Mouse (Mus musculus): ENCODE data around the gene Morf4l1.
"Not testable (repeated sequence)": the region's sequence is repeated elsewhere in the genome, so short reads cannot be mapped to it uniquely, and the experiment has no call there.

The Morf4l1 gene

DNA sequence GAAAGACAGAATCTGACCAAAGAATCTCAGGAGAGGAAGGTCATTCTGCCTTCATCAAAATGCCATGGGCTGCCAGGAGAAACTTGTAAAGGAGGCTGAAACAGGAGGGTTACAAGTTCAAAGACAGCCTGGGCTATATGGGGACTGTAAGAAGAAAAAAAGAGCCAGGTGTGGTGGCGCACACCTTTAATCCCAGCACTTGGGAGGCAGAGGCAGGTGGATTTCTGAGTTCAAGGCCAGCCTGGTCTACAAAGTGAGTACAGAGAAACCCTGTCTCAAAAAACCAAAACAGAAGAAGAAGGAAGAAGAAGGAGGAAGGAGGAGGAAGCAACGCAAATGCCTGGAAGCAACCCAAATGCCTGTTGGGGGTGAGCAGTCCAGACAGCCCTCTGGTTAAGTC lies 60.7 kb downstream of the Morf4l1 start, which contains the start of gene Ctsh:
Gene Ctsh (plus strand): TSS at position 301 of the 400 bp plus-strand sequence.
- no peaks in the 10 kb centered on the region for H3K36me3 ChIP-seq (ENCODE audit: insufficient read depth, low read length)

GRCm38 (mm10) chr9:90047937-90048627 lies 66.5 kb downstream of the Morf4l1 start:
- Histone ChIP-seq H3K9me3 (ENCODE audit: low read length) (peaks cover 52% of the 10 kb centered on the region), H3K36me3 (ENCODE audit: insufficient read depth, low read length) (no peaks in the 10 kb centered on the region), H3K4me1 (replicated peaks; ENCODE audit: low read depth, low read length) (no peaks in the 10 kb centered on the region), H3K27me3 (ENCODE audit: insufficient read depth, low read length) (peaks cover under 1% of the 10 kb centered on the region; the same call in 1 of the 2 replicates), H3K4me3 (replicated peaks; ENCODE audit: low read length) (no peak overlapping the region)
- TF ChIP-seq CTCF (conservative IDR thresholded peaks at IDR 0.05; ENCODE audit: low read length) (no peak), POU5F1 (IDR thresholded peaks at IDR 0.05; ENCODE audit: borderline replicate concordance, low read length) (no peak), NANOG (IDR thresholded peaks at IDR 0.05; ENCODE audit: borderline replicate concordance, low read length) (no peak)

More for the DNA sequence above, 60.7 kb downstream of the Morf4l1 start, which contains the start of gene Ctsh:
- TF ChIP-seq POU5F1 (IDR thresholded peaks at IDR 0.05; ENCODE audit: borderline replicate concordance, low read length) = no peak
- TF ChIP-seq NANOG (IDR thresholded peaks at IDR 0.05; ENCODE audit: borderline replicate concordance, low read length) = no peak
- TF ChIP-seq CTCF (conservative IDR thresholded peaks at IDR 0.05; ENCODE audit: low read length) = no peak
- H3K27me3 ChIP-seq (ENCODE audit: insufficient read depth, low read length) = peaks cover 27% of the 10 kb centered on the region
- peak within 1 kb of the TSS; percentile 78 for H3K4me3 ChIP-seq (replicated peaks; ENCODE audit: low read length)
- H3K4me1 ChIP-seq (replicated peaks; ENCODE audit: low read depth, low read length) = 0 out of 2 replicates have a peak, but pooled peaks cover 5% of the 10 kb centered on the region
- H3K9me3 ChIP-seq (ENCODE audit: low read length) = peaks cover 3% of the 10 kb centered on the region; the same call in 1 of the 2 replicates

- Histone ChIP-seq H3K4me3 (replicated peaks; ENCODE audit: low read length) (no peak overlapping the region), H3K27me3 (ENCODE audit: insufficient read depth, low read length) (no peaks in the 10 kb centered on the region)
- no peak for TF ChIP-seq POU5F1 (IDR thresholded peaks at IDR 0.05; ENCODE audit: borderline replicate concordance, low read length)
Observed at GRCm38 (mm10) chr9:90045191-90045590, 69.4 kb downstream of the Morf4l1 start.

GRCm38 (mm10) chr9:90042906-90043305 lies 71.7 kb downstream of the Morf4l1 start:
- H3K27me3 ChIP-seq (ENCODE audit: insufficient read depth, low read length); H3K36me3 ChIP-seq (ENCODE audit: insufficient read depth, low read length); H3K4me3 ChIP-seq (replicated peaks; ENCODE audit: low read length); H3K4me1 ChIP-seq (replicated peaks; ENCODE audit: low read depth, low read length): not testable (repeated sequence)
- H3K9me3 ChIP-seq (ENCODE audit: low read length) = peaks cover 68% of the 10 kb centered on the region

More at GRCm38 (mm10) chr9:90045191-90045590, 69.4 kb downstream of the Morf4l1 start:
- Histone ChIP-seq H3K9me3 (ENCODE audit: low read length) (peaks cover 63% of the 10 kb centered on the region), H3K36me3 (ENCODE audit: insufficient read depth, low read length) (no peaks in the 10 kb centered on the region), H3K4me1 (replicated peaks; ENCODE audit: low read depth, low read length) (no peaks in the 10 kb centered on the region)
